ENCODE assay signal across 16 mouse cellular contexts in the genomic region with DNA sequence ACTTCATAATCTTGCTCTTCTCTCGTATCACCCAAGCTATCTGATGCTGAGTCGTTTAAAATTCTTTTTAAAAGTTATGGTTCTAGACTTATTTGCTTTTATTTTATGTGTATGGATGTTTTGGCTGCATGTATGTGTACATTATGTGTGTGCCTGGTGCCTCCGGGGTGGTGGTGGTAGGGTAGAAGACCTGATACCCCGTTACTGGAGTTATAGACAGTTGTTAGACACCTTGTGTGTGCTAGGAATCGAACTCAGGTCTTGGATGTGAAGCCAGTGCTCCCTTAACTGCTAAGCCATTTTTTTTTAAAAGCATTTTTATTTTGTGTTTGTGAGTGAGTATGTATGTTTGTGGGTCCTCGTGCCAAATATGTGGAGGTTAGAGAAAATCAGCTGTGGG. TPM values are rescaled to one million over a fixed set of nuclear protein-coding genes. Genes with fewer than 3 reads are reported as not detected.
DNase-seq lines count a peak whose midpoint lies in the region; ATAC-seq and TF ChIP-seq lines count a peak whose summit lies in the region.
"Had no signal": no experiment of that assay in that cellular context is flagged by ENCODE, and none has a peak within 500 bp of the region (broad histone marks: within the 10 kb centered on the region; RNA-seq: fewer than 3 reads in every experiment).

No protein-coding gene starts in this region.

- no peaks in the 10 kb centered on the region for H3K79me2 ChIP-seq in heart, adult 2 months (replicated peaks; ENCODE audit: control insufficient read depth, insufficient read depth, low read length)

- H3K4me1 ChIP-seq in heart, adult 2 months (ENCODE audit: control insufficient read depth, insufficient read depth, low read length): peaks cover 3% of the 10 kb centered on the region; the same call in 1 of the 2 replicates
- H3K4me1 ChIP-seq in kidney, embryonic 16.5 days (ENCODE audit: insufficient read depth, low read length): peaks cover 17% of the 10 kb centered on the region; the same call in 1 of the 2 replicates
- no peaks in the 10 kb centered on the region for H3K4me1 ChIP-seq in midbrain, embryonic 15.5 days
- no peaks in the 10 kb centered on the region; the same call in 1 of the 2 replicates for H3K4me1 ChIP-seq in midbrain, embryonic 16.5 days (ENCODE audit: control insufficient read depth, insufficient read depth, low read length)
- H3K4me1 ChIP-seq in stomach, embryonic 16.5 days (ENCODE audit: control insufficient read depth, insufficient read depth, low read length): no peaks in the 10 kb centered on the region; the same call in none of the 2 replicates
- H3K4me1 ChIP-seq: embryonic facial prominence, embryonic 12.5 days had no signal

- no peaks in the 10 kb centered on the region for H3K27me3 ChIP-seq in heart, adult 2 months (ENCODE audit: control insufficient read depth, insufficient read depth, low read length)
- no peaks in the 10 kb centered on the region for H3K27me3 ChIP-seq in kidney, embryonic 16.5 days (ENCODE audit: insufficient read depth, low read length)
- peaks cover 10% of the 10 kb centered on the region for H3K27me3 ChIP-seq in midbrain, embryonic 15.5 days (replicated peaks)
- H3K27me3 ChIP-seq in midbrain, embryonic 16.5 days (ENCODE audit: control insufficient read depth, insufficient read depth, low read depth, low read length): peaks cover 7% of the 10 kb centered on the region
- no peaks in the 10 kb centered on the region for H3K27me3 ChIP-seq in stomach, embryonic 16.5 days (ENCODE audit: control insufficient read depth, insufficient read depth, low read length)

- no peak for TF ChIP-seq POLR2A in heart, adult 2 months (IDR thresholded peaks at IDR 0.05; ENCODE audit: insufficient read depth, low read depth, low read length)

- DNase-seq in heart, adult 11 months: peak; percentile 80
- DNase-seq in heart, adult 2 months: no peak
- no peak for DNase-seq in kidney, postnatal 14 days
- DNase-seq in natural killer cell, adult 2 months (ENCODE audit: low spot score in 2 of 2): no peak
- DNase-seq: cerebellum, adult 9-11 months had no signal

- H3K36me3 ChIP-seq in heart, adult 2 months (ENCODE audit: control insufficient read depth, insufficient read depth, low read length): peaks cover 5% of the 10 kb centered on the region; the same call in 1 of the 2 replicates
- no peaks in the 10 kb centered on the region for H3K36me3 ChIP-seq in kidney, embryonic 16.5 days (ENCODE audit: insufficient read depth, low read length)
- no peaks in the 10 kb centered on the region for H3K36me3 ChIP-seq in midbrain, embryonic 15.5 days (replicated peaks)
- H3K36me3 ChIP-seq in midbrain, embryonic 16.5 days (ENCODE audit: control insufficient read depth, insufficient read depth, low read length): no peaks in the 10 kb centered on the region
- no peaks in the 10 kb centered on the region for H3K36me3 ChIP-seq in stomach, embryonic 16.5 days (ENCODE audit: control insufficient read depth, insufficient read depth, low read length)
- H3K36me3 ChIP-seq: embryonic facial prominence, embryonic 12.5 days; forebrain, embryonic 15.5 days; G1E; heart, embryonic 13.5 days; hindbrain, embryonic 10.5 days; neural tube, embryonic 12.5 days had no signal

- ATAC-seq in kidney, embryonic 16.5 days (ENCODE audit: low FRiP score, low TSS enrichment): no peak
- ATAC-seq in midbrain, embryonic 15.5 days (replicated peaks): no peak
- no peak for ATAC-seq in midbrain, embryonic 16.5 days
- ATAC-seq in stomach, embryonic 16.5 days (ENCODE audit: insufficient read depth, low FRiP score): no peak

- no peak overlapping the region for H3K4me3 ChIP-seq in heart, adult 2 months
- H3K4me3 ChIP-seq in kidney, embryonic 16.5 days (ENCODE audit: low read length): no peak overlapping the region
- H3K4me3 ChIP-seq in midbrain, embryonic 15.5 days: no peak overlapping the region
- no peak overlapping the region for H3K4me3 ChIP-seq in midbrain, embryonic 16.5 days (ENCODE audit: low read depth, low read length)
- H3K4me3 ChIP-seq in stomach, embryonic 16.5 days (replicated peaks; ENCODE audit: low read length): no peak overlapping the region

- no peak overlapping the region for H3K27ac ChIP-seq in heart, adult 2 months
- H3K27ac ChIP-seq in kidney, embryonic 16.5 days (ENCODE audit: low read length): no peak overlapping the region
- H3K27ac ChIP-seq in midbrain, embryonic 15.5 days: no peak overlapping the region
- H3K27ac ChIP-seq in midbrain, embryonic 16.5 days (ENCODE audit: low read length): no peak overlapping the region
- H3K27ac ChIP-seq in stomach, embryonic 16.5 days (ENCODE audit: low read length): no peak overlapping the region
- H3K27ac ChIP-seq: embryonic facial prominence, embryonic 12.5 days; forebrain, embryonic 15.5 days; heart, embryonic 13.5 days; hindbrain, postnatal 0 days; neural tube, embryonic 12.5 days had no signal

- no peak for TF ChIP-seq EP300 in heart, adult 2 months (IDR thresholded peaks at IDR 0.05; ENCODE audit: insufficient read depth, low read depth, low read length)

- no peak for TF ChIP-seq CTCF in heart, adult 2 months (IDR thresholded peaks at IDR 0.05)

- no peak overlapping the region for H3K9ac ChIP-seq in heart, adult 2 months (ENCODE audit: low read depth, low read length)
- no peak overlapping the region for H3K9ac ChIP-seq in kidney, embryonic 16.5 days (replicated peaks; ENCODE audit: low read length)
- no peak overlapping the region for H3K9ac ChIP-seq in midbrain, embryonic 15.5 days
- no peak overlapping the region for H3K9ac ChIP-seq in midbrain, embryonic 16.5 days (ENCODE audit: low read depth, low read length)
- no peak overlapping the region for H3K9ac ChIP-seq in stomach, embryonic 16.5 days (ENCODE audit: low read length)

- 0 out of 2 replicates have a peak overlapping the region, but pooled peaks have one; percentile 84 for H3K4me2 ChIP-seq in kidney, embryonic 16.5 days (replicated peaks; ENCODE audit: low read depth, low read length)
- H3K4me2 ChIP-seq in midbrain, embryonic 15.5 days: peak overlapping the region; percentile 96; the same call in 1 of the 2 replicates
- no peak overlapping the region for H3K4me2 ChIP-seq in midbrain, embryonic 16.5 days (ENCODE audit: low read length)
- peak overlapping the region; percentile 86; the same call in 1 of the 2 replicates for H3K4me2 ChIP-seq in stomach, embryonic 16.5 days (ENCODE audit: low read depth, low read length)

- intact Hi-C loops in heart, adult 2 months (cut with DNase I): loop anchor here (5.0 kb wide), 1 partner anchor 54 kb away; no protein-coding TSS in a partner anchor

- H3K9me3 ChIP-seq in kidney, embryonic 16.5 days (ENCODE audit: low read length): no peaks in the 10 kb centered on the region
- H3K9me3 ChIP-seq in midbrain, embryonic 15.5 days: no peaks in the 10 kb centered on the region
- no peaks in the 10 kb centered on the region for H3K9me3 ChIP-seq in midbrain, embryonic 16.5 days (replicated peaks; ENCODE audit: control insufficient read depth, low read length, poor library complexity, severe bottlenecking)
- H3K9me3 ChIP-seq in stomach, embryonic 16.5 days (replicated peaks; ENCODE audit: control insufficient read depth, low read length): no peaks in the 10 kb centered on the region
- H3K9me3 ChIP-seq: embryonic facial prominence, embryonic 12.5 days; forebrain, embryonic 15.5 days; hindbrain, embryonic 10.5 days; neural tube, embryonic 12.5 days had no signal

- WGBS in heart, adult 2 months: 88% methylated on average over 6 of the region's 6 CpGs
- whole genome bisulfite sequencing in kidney, embryonic 16.5 days: 90% methylated on average over 6 of the region's 6 CpGs
- 93% methylated on average over 6 of the region's 6 CpGs for WGBS in midbrain, embryonic 15.5 days
- 97% methylated on average over 6 of the region's 6 CpGs for WGBS in midbrain, embryonic 16.5 days
- 89% methylated on average over 6 of the region's 6 CpGs for WGBS in stomach, embryonic 16.5 days

RNA-seq across cellular contexts. Expression of a gene that starts 0.7 kb away (rescaled TPM):
- 100 to 1,000 TPM; 174 to 205 TPM for total RNA-seq in heart, adult 2 months (2021)
- polyA plus RNA-seq in heart, adult 2 months (2012; rRNA removed): 342 and 353 TPM in 2 replicates
- 455 and 475 TPM in 2 replicates for polyA plus RNA-seq in kidney, embryonic 16.5 days (2015; fragmentation: Nextera tagmentation; extraction: Ambion mirVana)
- 57.9 and 63.4 TPM in 2 replicates for polyA plus RNA-seq in midbrain, embryonic 15.5 days (2015; fragmentation: Nextera tagmentation; extraction: Ambion mirVana)
- 57.9 and 59.4 TPM in 2 replicates for polyA plus RNA-seq in midbrain, embryonic 16.5 days (2015; fragmentation: Nextera tagmentation; extraction: Ambion mirVana)
- 178 and 180 TPM in 2 replicates for polyA plus RNA-seq in stomach, embryonic 16.5 days (2015; fragmentation: Nextera tagmentation; extraction: Ambion mirVana)
- total RNA-seq: G1E had no signal
- polyA plus RNA-seq: G1E had no signal
